Mouse (Mus musculus): ENCODE measurements around the gene Hsd17b13. TPM values are rescaled to one million over a fixed set of nuclear protein-coding genes. Genes with fewer than 3 reads are reported as not detected.
A peak's percentile ranks its signal among the peaks of the same experiment; 100 is the strongest.

Gene Hsd17b13
- polyA plus RNA-seq, 1 experiment from 2014 or later: 36.9 TPM

GRCm38 (mm10) chr5:103994669-103995068, 17.5 kb upstream of the Hsd17b13 start:
- Histone ChIP-seq H3K9ac (ENCODE audit: low read depth, low read length) (no peak overlapping the region), H3K27ac (ENCODE audit: low read length) (no peak overlapping the region), H3K4me2 (ENCODE audit: low read depth, low read length) (no peak overlapping the region), H3K4me1 (ENCODE audit: control insufficient read depth, insufficient read depth, low read length) (peaks cover 3% of the 10 kb centered on the region; the same call in 1 of the 2 replicates), H3K27me3 (replicated peaks; ENCODE audit: control insufficient read depth, insufficient read depth, low read length) (no peaks in the 10 kb centered on the region), H3K36me3 (ENCODE audit: control insufficient read depth, insufficient read depth, low read length) (0 out of 2 replicates have a peak, but pooled peaks cover 2% of the 10 kb centered on the region), H3K9me3 (ENCODE audit: control insufficient read depth, low read length) (no peaks in the 10 kb centered on the region), H3K4me3 (ENCODE audit: low read length) (no peak overlapping the region)
- no peak for ATAC-seq
- 84% methylated on average over 4 of the region's 4 CpGs for WGBS

- WGBS: 72% methylated on average over 1 of the region's 1 CpGs
- no peaks in the 10 kb centered on the region for H3K27me3 ChIP-seq (replicated peaks; ENCODE audit: control insufficient read depth, insufficient read depth, low read length)
- H3K27ac ChIP-seq (ENCODE audit: low read length): no peak overlapping the region
- H3K36me3 ChIP-seq (ENCODE audit: control insufficient read depth, insufficient read depth, low read length): 0 out of 2 replicates have a peak, but pooled peaks cover 2% of the 10 kb centered on the region
- no peak overlapping the region for H3K4me2 ChIP-seq (ENCODE audit: low read depth, low read length)
- no peak for ATAC-seq
- no peaks in the 10 kb centered on the region for H3K9me3 ChIP-seq (ENCODE audit: control insufficient read depth, low read length)
- H3K9ac ChIP-seq (ENCODE audit: low read depth, low read length): no peak overlapping the region
- H3K4me1 ChIP-seq (ENCODE audit: control insufficient read depth, insufficient read depth, low read length): no peaks in the 10 kb centered on the region
- H3K4me3 ChIP-seq (ENCODE audit: low read length): no peak overlapping the region
Observed at GRCm38 (mm10) chr5:103993601-103994000, 16.4 kb upstream of the Hsd17b13 start.

DNA sequence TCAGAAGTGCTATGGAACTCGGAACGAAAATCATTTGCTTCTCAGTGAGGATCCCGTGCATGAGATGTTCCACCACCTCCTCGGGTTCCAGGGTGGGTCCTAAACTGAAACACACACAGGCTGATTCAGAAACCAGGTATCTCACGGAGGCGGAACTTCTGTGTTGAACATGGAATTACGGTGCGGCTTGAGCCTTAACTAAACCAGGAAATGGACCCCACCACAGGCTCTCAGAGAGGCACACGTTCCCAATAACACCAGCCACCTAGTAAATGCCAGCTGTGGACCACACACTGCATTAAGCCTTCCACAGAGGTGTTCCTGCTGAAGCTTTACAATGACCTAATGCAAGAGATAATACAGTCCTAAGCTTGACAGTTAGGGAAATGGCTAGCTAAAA, 15.6 kb upstream of the Hsd17b13 start:
- no peak overlapping the region for H3K4me3 ChIP-seq (ENCODE audit: low read length)
- no peak for ATAC-seq

DNA sequence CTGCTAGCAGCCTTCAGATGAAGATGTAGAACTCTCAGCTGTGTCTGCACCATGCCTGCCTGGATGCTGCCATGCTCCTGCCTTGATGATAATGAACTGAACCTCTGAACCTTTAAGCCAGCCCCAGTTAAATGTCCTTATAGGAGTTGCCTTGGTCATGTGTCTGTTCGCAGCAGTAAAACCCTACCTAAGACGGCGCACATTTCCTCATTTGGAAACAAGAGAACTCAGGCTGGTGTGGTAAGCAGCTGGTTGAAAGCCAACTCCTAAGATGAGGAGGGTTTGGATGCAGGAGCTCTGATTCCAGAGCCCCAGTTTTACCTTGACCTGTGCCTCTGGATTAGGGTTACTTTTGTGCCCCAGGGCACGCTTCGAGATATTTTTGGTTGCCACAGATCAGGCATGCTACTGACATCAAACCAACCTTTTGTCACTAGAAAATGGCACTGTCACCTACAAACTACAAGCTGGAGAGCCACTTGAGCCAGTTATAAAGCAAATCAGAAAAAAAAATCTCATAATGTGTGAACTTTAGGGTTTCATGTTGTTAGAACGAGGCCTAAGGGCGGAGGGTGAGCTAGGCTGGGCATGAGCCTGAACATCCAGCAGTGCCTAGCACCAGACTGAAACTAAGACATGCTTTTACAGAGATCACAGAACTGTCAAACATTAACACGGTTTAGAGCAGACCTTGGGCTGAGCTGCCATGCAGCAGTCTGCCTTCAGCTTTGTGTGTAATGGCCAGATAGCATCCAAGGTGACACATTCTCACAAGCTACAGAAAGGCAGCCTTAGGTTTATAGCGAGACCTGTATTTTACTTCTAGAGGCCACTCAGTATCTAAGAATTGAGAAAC, 3.7 kb upstream of the Hsd17b13 start:
- H3K4me1 ChIP-seq (ENCODE audit: control insufficient read depth, insufficient read depth, low read length): no peaks in the 10 kb centered on the region
- 75% methylated on average over 9 of the region's 9 CpGs for WGBS
- H3K4me3 ChIP-seq (ENCODE audit: low read length): no peak overlapping the region
- no peaks in the 10 kb centered on the region for H3K27me3 ChIP-seq (replicated peaks; ENCODE audit: control insufficient read depth, insufficient read depth, low read length)
- H3K4me2 ChIP-seq (ENCODE audit: low read depth, low read length): no peak overlapping the region
- no peaks in the 10 kb centered on the region for H3K36me3 ChIP-seq (ENCODE audit: control insufficient read depth, insufficient read depth, low read length)
- ATAC-seq: peak; percentile 89
- H3K9me3 ChIP-seq (ENCODE audit: control insufficient read depth, low read length): no peaks in the 10 kb centered on the region
- no peak overlapping the region for H3K9ac ChIP-seq (ENCODE audit: low read depth, low read length)
- H3K27ac ChIP-seq (ENCODE audit: low read length): peak overlapping the region; percentile 82

More for the DNA sequence above, 15.6 kb upstream of the Hsd17b13 start:
- 84% methylated on average over 9 of the region's 9 CpGs for WGBS
- H3K9me3 ChIP-seq (ENCODE audit: control insufficient read depth, low read length): no peaks in the 10 kb centered on the region
- no peak overlapping the region for H3K9ac ChIP-seq (ENCODE audit: low read depth, low read length)
- 0 out of 2 replicates have a peak, but pooled peaks cover 2% of the 10 kb centered on the region for H3K36me3 ChIP-seq (ENCODE audit: control insufficient read depth, insufficient read depth, low read length)
- H3K4me2 ChIP-seq (ENCODE audit: low read depth, low read length): no peak overlapping the region
- no peak overlapping the region for H3K27ac ChIP-seq (ENCODE audit: low read length)
- H3K4me1 ChIP-seq (ENCODE audit: control insufficient read depth, insufficient read depth, low read length): no peaks in the 10 kb centered on the region
- H3K27me3 ChIP-seq (replicated peaks; ENCODE audit: control insufficient read depth, insufficient read depth, low read length): no peaks in the 10 kb centered on the region

- Histone ChIP-seq H3K9ac (ENCODE audit: low read depth, low read length) (no peak overlapping the region), H3K9me3 (ENCODE audit: control insufficient read depth, low read length) (no peaks in the 10 kb centered on the region), H3K4me1 (ENCODE audit: control insufficient read depth, insufficient read depth, low read length) (no peaks in the 10 kb centered on the region), H3K27me3 (replicated peaks; ENCODE audit: control insufficient read depth, insufficient read depth, low read length) (no peaks in the 10 kb centered on the region), H3K27ac (ENCODE audit: low read length) (no peak overlapping the region), H3K36me3 (ENCODE audit: control insufficient read depth, insufficient read depth, low read length) (no peaks in the 10 kb centered on the region), H3K4me3 (ENCODE audit: low read length) (no peak overlapping the region), H3K4me2 (ENCODE audit: low read depth, low read length) (no peak overlapping the region)
- no peak for ATAC-seq
- WGBS: 87% methylated on average over 7 of the region's 7 CpGs
Observed at GRCm38 (mm10) chr5:103977907-103978570, 829 bp upstream of the Hsd17b13 start.

- Histone ChIP-seq H3K4me2 (ENCODE audit: low read depth, low read length) (no peak overlapping the region), H3K4me3 (ENCODE audit: low read length) (no peak overlapping the region), H3K27ac (ENCODE audit: low read length) (no peak overlapping the region), H3K27me3 (replicated peaks; ENCODE audit: control insufficient read depth, insufficient read depth, low read length) (no peaks in the 10 kb centered on the region), H3K9ac (ENCODE audit: low read depth, low read length) (no peak overlapping the region), H3K9me3 (ENCODE audit: control insufficient read depth, low read length) (no peaks in the 10 kb centered on the region), H3K36me3 (ENCODE audit: control insufficient read depth, insufficient read depth, low read length) (no peaks in the 10 kb centered on the region), H3K4me1 (ENCODE audit: control insufficient read depth, insufficient read depth, low read length) (0 out of 2 replicates have a peak, but pooled peaks cover 2% of the 10 kb centered on the region)
- no peak for ATAC-seq
- 78% methylated on average over 7 of the region's 7 CpGs for WGBS
Observed at GRCm38 (mm10) chr5:103975736-103976135, 1.5 kb downstream of the Hsd17b13 start.

DNA sequence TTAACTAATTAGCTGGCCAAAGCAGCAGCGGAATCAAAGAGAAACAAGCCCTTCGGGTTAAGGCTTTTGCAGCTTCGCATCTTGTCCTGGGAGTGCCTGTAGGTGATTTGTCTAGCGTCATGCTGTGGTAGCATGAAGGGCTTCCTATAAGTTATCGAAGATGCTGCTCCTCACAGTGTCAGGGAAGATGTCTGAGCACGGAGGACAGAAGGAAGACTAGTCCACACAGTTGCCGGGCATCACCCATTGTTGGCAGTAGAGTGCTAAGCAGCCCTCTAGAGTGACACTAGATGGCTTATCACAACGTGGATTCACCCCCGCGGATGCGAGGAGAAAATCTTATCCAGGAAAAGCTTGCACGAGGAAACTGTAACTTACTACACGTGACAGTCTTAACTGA, 4.4 kb downstream of the Hsd17b13 start:
- peak overlapping the region; percentile 30; the same call in 1 of the 2 replicates for H3K4me2 ChIP-seq (ENCODE audit: low read depth, low read length)
- no peaks in the 10 kb centered on the region for H3K27me3 ChIP-seq (replicated peaks; ENCODE audit: control insufficient read depth, insufficient read depth, low read length)
- ATAC-seq: no peak
- H3K27ac ChIP-seq (ENCODE audit: low read length): no peak overlapping the region
- 0 out of 2 replicates have a peak, but pooled peaks cover 2% of the 10 kb centered on the region for H3K4me1 ChIP-seq (ENCODE audit: control insufficient read depth, insufficient read depth, low read length)
- H3K36me3 ChIP-seq (ENCODE audit: control insufficient read depth, insufficient read depth, low read length): no peaks in the 10 kb centered on the region
- H3K9me3 ChIP-seq (ENCODE audit: control insufficient read depth, low read length): no peaks in the 10 kb centered on the region
- H3K9ac ChIP-seq (ENCODE audit: low read depth, low read length): no peak overlapping the region
- 0 out of 2 replicates have a peak overlapping the region, but pooled peaks have one; percentile 12 for H3K4me3 ChIP-seq (ENCODE audit: low read length)
- 62% methylated on average over 13 of the region's 13 CpGs for WGBS

DNA sequence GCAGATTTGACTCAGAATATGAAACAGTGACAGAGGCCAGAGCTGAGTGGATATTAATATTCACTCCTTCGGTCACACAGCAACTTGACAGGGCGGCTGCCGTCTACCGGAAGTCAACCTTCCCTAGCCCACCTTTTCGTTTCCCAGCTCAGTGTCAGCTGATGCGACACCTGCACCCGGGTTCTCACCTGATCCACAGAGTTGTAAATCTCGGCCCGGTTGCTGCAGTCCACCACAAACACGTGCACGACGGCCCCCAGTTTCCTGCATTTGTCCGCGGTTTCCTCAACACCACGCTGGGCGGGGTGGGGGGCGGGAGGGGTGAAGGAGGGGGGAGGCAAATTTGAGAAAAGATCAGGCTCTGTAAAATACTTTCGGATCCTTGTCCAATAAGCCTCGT, 4.8 kb downstream of the Hsd17b13 start:
- H3K36me3 ChIP-seq (ENCODE audit: control insufficient read depth, insufficient read depth, low read length): no peaks in the 10 kb centered on the region
- H3K4me2 ChIP-seq (ENCODE audit: low read depth, low read length): peak overlapping the region; percentile 30; the same call in 1 of the 2 replicates
- no peaks in the 10 kb centered on the region for H3K27me3 ChIP-seq (replicated peaks; ENCODE audit: control insufficient read depth, insufficient read depth, low read length)
- WGBS: 53% methylated on average over 19 of the region's 19 CpGs
- no peak overlapping the region for H3K9ac ChIP-seq (ENCODE audit: low read depth, low read length)
- H3K4me3 ChIP-seq (ENCODE audit: low read length): peak overlapping the region; percentile 12; the same call in 1 of the 2 replicates
- no peak overlapping the region for H3K27ac ChIP-seq (ENCODE audit: low read length)
- ATAC-seq: no peak
- H3K9me3 ChIP-seq (ENCODE audit: control insufficient read depth, low read length): no peaks in the 10 kb centered on the region
- H3K4me1 ChIP-seq (ENCODE audit: control insufficient read depth, insufficient read depth, low read length): 0 out of 2 replicates have a peak, but pooled peaks cover 2% of the 10 kb centered on the region

GRCm38 (mm10) chr5:103971051-103971450, 6.2 kb downstream of the Hsd17b13 start:
- Histone ChIP-seq H3K4me3 (ENCODE audit: low read length) (no peak overlapping the region), H3K27ac (ENCODE audit: low read length) (no peak overlapping the region), H3K27me3 (replicated peaks; ENCODE audit: control insufficient read depth, insufficient read depth, low read length) (no peaks in the 10 kb centered on the region), H3K4me2 (ENCODE audit: low read depth, low read length) (no peak overlapping the region), H3K9me3 (ENCODE audit: control insufficient read depth, low read length) (no peaks in the 10 kb centered on the region), H3K9ac (ENCODE audit: low read depth, low read length) (no peak overlapping the region), H3K36me3 (ENCODE audit: control insufficient read depth, insufficient read depth, low read length) (no peaks in the 10 kb centered on the region), H3K4me1 (ENCODE audit: control insufficient read depth, insufficient read depth, low read length) (0 out of 2 replicates have a peak, but pooled peaks cover 2% of the 10 kb centered on the region)
- WGBS: 79% methylated on average over 5 of the region's 5 CpGs
- no peak for ATAC-seq
